Mouse (Mus musculus) layer of hippocampus, adult 18-20 months (tissue): Measurements from ENCODE around the gene Zc2hc1b. TPM values are rescaled to one million over a fixed set of nuclear protein-coding genes. Genes with fewer than 3 reads are reported as not detected.

ENCODE experiments used
- DNase-seq, 2 experiments: peaks; one replicate each; pipeline ENCODE4 v3.0.0; 2022; ENCODE audit warnings: low spot score in 2 of 2
- total RNA-seq, 2 experiments: library from RNA; stranded (reverse); gene quantifications; 2 replicates each; pipeline ENCODE4 v1.2.3; 2021

Zc2hc1b gene
- total RNA-seq, 2 experiments from 2014 or later: not detected

DNA sequence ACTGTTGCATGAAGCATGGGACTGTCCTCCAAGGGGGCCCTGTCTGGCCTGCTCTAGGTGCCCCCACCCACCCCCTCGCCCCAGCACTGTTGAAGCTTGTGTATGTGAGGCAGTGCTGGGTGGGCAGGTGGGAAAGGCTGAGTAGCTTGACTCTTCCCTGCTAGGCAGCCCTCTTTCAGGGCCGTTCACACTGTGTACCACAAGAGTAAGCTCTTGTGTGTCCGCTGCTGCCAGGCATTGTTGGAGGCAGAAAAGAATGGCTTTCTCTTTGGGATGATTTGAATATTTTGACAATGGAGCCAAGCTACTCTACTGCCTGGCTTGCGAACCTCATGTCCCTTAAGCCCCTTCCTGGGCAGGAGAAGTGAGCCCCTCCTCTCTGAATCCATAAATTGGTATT is 62.8 kb downstream of the Zc2hc1b start:
- DNase-seq: no peak

DNA sequence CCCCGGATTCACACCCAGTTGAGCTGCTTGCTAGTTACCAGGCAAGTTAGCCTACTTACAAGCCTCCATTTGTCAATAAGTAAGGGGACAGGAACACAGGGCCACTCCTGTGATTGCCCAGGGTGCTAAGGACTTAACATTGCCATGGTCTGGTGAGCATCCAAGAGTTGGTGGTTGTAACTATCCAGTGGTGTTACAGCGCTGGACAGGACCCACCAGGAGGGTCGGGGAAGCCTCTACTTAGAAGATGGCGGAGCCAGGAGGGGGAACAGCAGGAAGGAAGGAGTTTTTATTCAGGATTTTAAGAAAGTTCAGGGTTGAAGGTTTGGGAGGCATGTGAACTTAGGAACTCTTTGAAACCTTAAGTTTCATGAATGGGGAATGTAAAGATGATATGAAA is 64.2 kb downstream of the Zc2hc1b start:
- no peak for DNase-seq

DNA sequence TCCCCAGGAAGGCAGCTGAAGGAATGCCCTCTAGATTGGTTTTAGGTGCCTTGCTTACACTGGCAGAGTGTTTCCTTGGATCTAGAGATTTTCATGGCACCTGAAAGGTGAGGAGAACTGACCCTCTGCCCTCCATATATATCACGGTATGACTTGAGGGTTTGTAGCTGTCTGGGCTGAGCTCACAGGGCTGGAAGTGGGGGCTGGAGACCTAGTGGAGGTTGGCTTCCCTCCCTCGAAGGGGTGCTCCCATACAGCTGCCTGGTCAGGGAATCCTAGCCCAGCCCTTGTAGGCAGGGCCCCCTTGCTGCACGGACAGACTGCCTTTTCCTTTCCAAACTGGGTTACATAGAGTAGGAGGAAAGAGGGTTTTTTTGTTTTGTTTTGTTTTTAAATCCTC is 65.0 kb downstream of the Zc2hc1b start:
- no peak for DNase-seq

DNA sequence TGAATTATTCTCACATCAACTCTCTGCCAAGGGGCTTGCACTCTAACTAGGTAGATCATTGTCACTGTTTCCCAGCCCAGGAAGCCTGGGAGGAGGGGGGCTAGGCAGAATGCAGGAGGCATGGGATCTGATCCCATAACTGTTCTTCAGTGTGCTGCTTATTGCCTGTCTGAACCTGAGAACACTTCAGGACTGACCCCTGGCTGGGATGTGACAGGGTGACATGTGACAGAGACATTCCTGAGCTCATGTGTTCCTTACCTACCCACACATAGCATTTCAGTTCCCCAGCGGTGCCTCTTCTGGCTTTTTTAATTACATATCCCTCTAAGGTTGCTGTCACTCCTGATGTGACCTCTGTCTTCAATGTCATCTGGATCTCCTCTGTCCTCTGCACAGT is 68.0 kb downstream of the Zc2hc1b start:
- no peak for DNase-seq

DNA sequence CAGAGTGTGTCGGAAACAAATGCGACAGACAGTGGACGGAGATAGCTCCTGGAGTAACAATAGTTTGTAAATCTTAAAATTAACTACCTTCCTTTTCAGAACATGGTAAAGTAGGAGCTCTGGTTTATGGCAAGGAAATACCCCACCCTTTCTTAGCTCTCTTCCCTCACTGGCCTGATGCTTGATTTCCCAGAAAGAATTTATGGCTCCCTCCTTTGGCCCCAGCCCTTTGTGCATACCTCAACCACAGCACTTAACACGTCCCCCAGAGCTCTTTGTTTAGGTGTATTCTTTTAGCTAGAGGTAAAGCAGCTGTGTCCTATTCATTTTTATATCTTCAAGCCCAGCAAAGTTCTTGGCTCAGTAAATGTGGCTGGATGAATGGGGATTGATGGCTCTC is 69.0 kb downstream of the Zc2hc1b start:
- no peak for DNase-seq

DNA sequence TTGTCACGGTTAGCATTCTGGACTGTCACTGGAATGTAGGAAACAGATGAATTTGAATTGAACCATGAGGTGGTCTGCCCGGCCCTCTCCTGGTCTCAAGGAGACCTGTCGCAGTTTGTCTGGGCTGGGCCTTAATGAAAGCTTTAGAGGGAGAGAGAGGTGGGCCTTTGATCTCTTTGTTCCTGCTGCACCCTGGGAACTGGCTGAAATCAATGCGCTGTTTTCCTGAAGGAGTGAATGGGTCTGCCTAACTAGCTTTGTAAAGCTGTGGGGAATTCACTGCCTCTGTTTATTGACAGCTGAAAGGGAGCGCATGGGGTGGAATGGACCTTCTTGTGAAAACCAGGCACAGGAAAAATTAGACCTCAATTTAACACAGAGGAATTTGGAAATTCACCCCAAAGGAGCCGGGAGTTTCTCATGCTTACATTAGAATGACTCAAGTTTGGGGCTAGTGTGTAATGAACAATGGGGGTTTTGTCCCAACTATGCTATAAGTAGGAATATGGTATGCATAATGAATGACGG is 69.7 kb downstream of the Zc2hc1b start:
- no peak for DNase-seq

- DNase-seq: no peak
Observed at GRCm38 (mm10) chr10:13106909-13107624, 70.8 kb downstream of the Zc2hc1b start.

- no peak for DNase-seq
Observed at GRCm38 (mm10) chr10:13103838-13104237, 74.0 kb downstream of the Zc2hc1b start.

GRCm38 (mm10) chr10:13102360-13102759 is 75.5 kb downstream of the Zc2hc1b start:
- DNase-seq: no peak

DNA sequence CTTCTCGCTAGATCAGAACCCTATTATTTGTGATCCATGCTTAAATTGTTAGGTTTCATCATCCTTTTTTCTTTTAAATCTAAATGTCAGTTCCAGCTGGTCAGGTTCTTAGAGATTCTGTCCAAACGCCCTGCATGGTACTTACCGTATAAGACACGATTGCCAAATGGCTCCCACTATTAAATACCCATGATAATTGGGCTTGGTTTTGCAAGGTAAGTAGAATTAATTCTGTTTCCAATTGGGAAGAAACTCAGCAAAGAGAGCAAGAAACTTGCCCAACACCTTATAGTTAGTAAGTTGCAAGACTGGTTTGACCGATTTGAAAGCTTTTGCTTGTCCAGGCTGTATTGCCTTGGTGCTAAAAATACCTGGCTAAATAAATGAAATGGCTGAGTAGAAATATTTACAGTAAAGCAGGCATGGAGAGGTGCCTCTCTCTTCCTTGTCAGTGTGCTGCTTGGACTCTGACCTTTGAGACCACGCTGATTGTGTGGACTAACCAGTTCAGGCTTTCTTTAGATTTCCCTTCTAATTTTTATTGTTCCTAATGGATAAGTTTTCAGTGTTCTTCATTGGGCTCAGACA is 77.7 kb downstream of the Zc2hc1b start:
- no peak for DNase-seq

Other genes starting within 250 kb of the Zc2hc1b start
- under 1 TPM; 0.13 to 0.37 TPM for gene Stx11, start 213.7 kb downstream of the Zc2hc1b start, total RNA-seq
- 10 to 100 TPM; 10.1 to 10.3 TPM for gene Sf3b5, start 172.7 kb downstream of the Zc2hc1b start, total RNA-seq
- 10 to 100 TPM; 26.3 to 28.2 TPM for gene Plagl1, start 117.5 kb downstream of the Zc2hc1b start, total RNA-seq
- 10 to 100 TPM; 20.6 to 22.4 TPM for gene Ltv1, start 15.1 kb upstream of the Zc2hc1b start, total RNA-seq